Mouse (Mus musculus) hindbrain, embryonic 14.5 days (tissue): ENCODE measurements around the gene Sept4. TPM values are rescaled to one million over a fixed set of nuclear protein-coding genes. Genes with fewer than 3 reads are reported as not detected.

Experiments used
- ATAC-seq: fragments of 200-750 bp; cut with Nextera tagmentation; 2 replicates; pipeline ENCODE4 v1.8.0; 2017; ENCODE audit warnings: moderate number of reproducible peaks, mild to moderate bottlenecking, moderate TSS enrichment, moderate library complexity; ENCODE audit not compliant: low FRiP score
- DNase-seq: peaks from one replicate; pipeline ENCODE4 v3.0.0-alpha.2; 2015; ENCODE audit warnings: low spot score
- H3K27ac ChIP-seq: fragments of 300-500 bp; sonication (generic); 2 replicates; pipeline ENCODE4 v1.5.1; 2014; ENCODE audit warnings: mild to moderate bottlenecking, moderate library complexity
- H3K27me3 ChIP-seq: fragments of 300-500 bp; sonication (generic); 2 replicates; pipeline ENCODE4 v1.6.1; 2014; ENCODE audit warnings: mild to moderate bottlenecking, low read length, mixed read lengths; ENCODE audit not compliant: control insufficient read depth, insufficient read depth
- H3K36me3 ChIP-seq: fragments of 300-500 bp; sonication (generic); replicated peaks from 2 replicates; pipeline ENCODE4 v1.6.1; 2014; ENCODE audit not compliant: control insufficient read depth, insufficient read depth
- H3K4me1 ChIP-seq: fragments of 300-500 bp; sonication (generic); replicated peaks from 2 replicates; pipeline ENCODE4 v1.6.1; 2014; ENCODE audit warnings: antibody characterized with exemption, low read length, mixed read lengths; ENCODE audit not compliant: control insufficient read depth, insufficient read depth
- H3K4me2 ChIP-seq: fragments of 300-500 bp; sonication (generic); replicated peaks from 2 replicates; pipeline ENCODE4 v1.6.1; 2014; ENCODE audit warnings: mild to moderate bottlenecking, moderate library complexity
- H3K4me3 ChIP-seq: fragments of 300-500 bp; sonication (generic); replicated peaks from 2 replicates; pipeline ENCODE4 v1.5.1; 2014; ENCODE audit warnings: mild to moderate bottlenecking, low read length
- H3K9ac ChIP-seq: fragments of 300-500 bp; sonication (generic); 2 replicates; pipeline ENCODE4 v1.6.1; 2014
- H3K9me3 ChIP-seq: fragments of 300-500 bp; sonication (generic); 2 replicates; pipeline ENCODE4 v1.6.1; 2016; ENCODE audit warnings: low read length; ENCODE audit not compliant: control insufficient read depth
- WGBS: fragments of 180-500 bp; shearing (Covaris S2); extraction: QIAGEN DNeasy Blood & Tissue Kit; methylation state at CpG from one replicate; pipeline ENCODE4 v1.1.7; 2014; 5-methylcytosine and 5-hydroxymethylcytosine counted together
- polyA plus RNA-seq: library from polyadenylated mRNA; unstranded; fragments of >200 nt; fragmentation: Nextera tagmentation; extraction: Ambion mirVana; gene quantifications from 2 replicates; pipeline ENCODE4 v1.2.1, GENCODE M21; 2014

Sept4 gene
- 26.2 and 29.6 TPM in 2 replicates for polyA plus RNA-seq

- H3K27me3 ChIP-seq, result no peaks in the 10 kb centered on the region
- no peaks in the 10 kb centered on the region for H3K9me3 ChIP-seq
- no peak within 1 kb of the TSS for H3K4me2 ChIP-seq
- H3K4me1 ChIP-seq, result no peaks in the 10 kb centered on the region
- H3K4me3 ChIP-seq, result no peak within 1 kb of the TSS
- DNase-seq, result no peak
- no peak within 1 kb of the TSS for H3K27ac ChIP-seq
- ATAC-seq, result no peak
- WGBS, result 84% methylated on average over 7 of the region's 7 CpGs
- H3K9ac ChIP-seq, result no peak within 1 kb of the TSS
- H3K36me3 ChIP-seq, result no peaks in the 10 kb centered on the region
Measured at GRCm38 (mm10) chr11:87568255-87568953, at the start of gene Sept4. Sept4 (plus strand) TSS chr11:87568903.

- ATAC-seq (no peak), DNase-seq (peak; percentile 31)
- Histone ChIP-seq H3K9ac (no peak overlapping the region), H3K27me3 (no peaks in the 10 kb centered on the region), H3K27ac (no peak overlapping the region), H3K4me1 (no peaks in the 10 kb centered on the region), H3K4me3 (no peak overlapping the region), H3K4me2 (no peak overlapping the region), H3K36me3 (no peaks in the 10 kb centered on the region), H3K9me3 (no peaks in the 10 kb centered on the region)
- 15% methylated on average over 2 of the region's 2 CpGs for WGBS
Measured at GRCm38 (mm10) chr11:87519260-87519659, 49.4 kb upstream of the Sept4 start.

- Histone ChIP-seq H3K27me3 (no peaks in the 10 kb centered on the region), H3K36me3 (no peaks in the 10 kb centered on the region), H3K9ac (no peak overlapping the region), H3K27ac (no peak overlapping the region), H3K9me3 (no peaks in the 10 kb centered on the region), H3K4me1 (no peaks in the 10 kb centered on the region), H3K4me2 (no peak overlapping the region), H3K4me3 (no peak overlapping the region)
- 77% methylated on average over 5 of the region's 5 CpGs for WGBS
- no peak for ATAC-seq
- no peak for DNase-seq
Measured at GRCm38 (mm10) chr11:87523466-87523865, 45.2 kb upstream of the Sept4 start.

- Histone ChIP-seq H3K9ac (no peak overlapping the region), H3K4me3 (no peak overlapping the region), H3K27ac (no peak overlapping the region), H3K27me3 (no peaks in the 10 kb centered on the region), H3K9me3 (no peaks in the 10 kb centered on the region), H3K4me2 (no peak overlapping the region), H3K4me1 (no peaks in the 10 kb centered on the region), H3K36me3 (no peaks in the 10 kb centered on the region)
- DNase-seq, result no peak
- ATAC-seq, result no peak
Measured at GRCm38 (mm10) chr11:87523967-87524366, 44.7 kb upstream of the Sept4 start.

- Histone ChIP-seq H3K4me1 (no peaks in the 10 kb centered on the region), H3K36me3 (no peaks in the 10 kb centered on the region), H3K9ac (no peak overlapping the region), H3K9me3 (no peaks in the 10 kb centered on the region), H3K4me3 (no peak overlapping the region), H3K4me2 (no peak overlapping the region), H3K27ac (no peak overlapping the region), H3K27me3 (no peaks in the 10 kb centered on the region)
- DNase-seq, result no peak
- no peak for ATAC-seq
Measured at GRCm38 (mm10) chr11:87524780-87525179, 43.9 kb upstream of the Sept4 start.

- H3K27me3 ChIP-seq, result no peaks in the 10 kb centered on the region
- H3K9ac ChIP-seq, result no peak overlapping the region
- H3K4me3 ChIP-seq, result no peak overlapping the region
- WGBS, result 83% methylated on average over 3 of the region's 3 CpGs
- no peaks in the 10 kb centered on the region for H3K36me3 ChIP-seq
- no peak for ATAC-seq
- H3K27ac ChIP-seq, result no peak overlapping the region
- H3K4me2 ChIP-seq, result no peak overlapping the region
- H3K4me1 ChIP-seq, result no peaks in the 10 kb centered on the region
- DNase-seq, result no peak
- no peaks in the 10 kb centered on the region for H3K9me3 ChIP-seq
Measured at GRCm38 (mm10) chr11:87527364-87527763, 41.3 kb upstream of the Sept4 start.

GRCm38 (mm10) chr11:87527990-87528389, 40.7 kb upstream of the Sept4 start:
- H3K27ac ChIP-seq, result no peak overlapping the region
- H3K4me3 ChIP-seq, result no peak overlapping the region
- no peak overlapping the region for H3K9ac ChIP-seq
- H3K4me2 ChIP-seq, result no peak overlapping the region
- no peaks in the 10 kb centered on the region for H3K36me3 ChIP-seq
- H3K9me3 ChIP-seq, result no peaks in the 10 kb centered on the region
- WGBS, result 60% methylated on average over 4 of the region's 4 CpGs
- ATAC-seq (no peak), DNase-seq (no peak)
- no peaks in the 10 kb centered on the region for H3K4me1 ChIP-seq
- no peaks in the 10 kb centered on the region for H3K27me3 ChIP-seq

GRCm38 (mm10) chr11:87531695-87532094, 37.0 kb upstream of the Sept4 start:
- no peaks in the 10 kb centered on the region for H3K9me3 ChIP-seq
- ATAC-seq, result no peak
- H3K4me1 ChIP-seq, result no peaks in the 10 kb centered on the region
- H3K27me3 ChIP-seq, result no peaks in the 10 kb centered on the region
- H3K27ac ChIP-seq, result no peak overlapping the region
- no peak overlapping the region for H3K9ac ChIP-seq
- no peaks in the 10 kb centered on the region for H3K36me3 ChIP-seq
- H3K4me3 ChIP-seq, result no peak overlapping the region
- no peak overlapping the region for H3K4me2 ChIP-seq
- no peak for DNase-seq
- 49% methylated on average over 6 of the region's 6 CpGs for WGBS

GRCm38 (mm10) chr11:87542285-87542684, 26.4 kb upstream of the Sept4 start:
- Histone ChIP-seq H3K27me3 (no peaks in the 10 kb centered on the region), H3K4me1 (no peaks in the 10 kb centered on the region), H3K4me3 (no peak overlapping the region), H3K4me2 (no peak overlapping the region), H3K27ac (no peak overlapping the region), H3K36me3 (no peaks in the 10 kb centered on the region), H3K9me3 (no peaks in the 10 kb centered on the region), H3K9ac (no peak overlapping the region)
- no peak for DNase-seq
- no peak for ATAC-seq
- WGBS, result 46% methylated on average over 8 of the region's 8 CpGs

GRCm38 (mm10) chr11:87542906-87543305, 25.8 kb upstream of the Sept4 start:
- no peak for ATAC-seq
- no peaks in the 10 kb centered on the region for H3K9me3 ChIP-seq
- no peak overlapping the region for H3K27ac ChIP-seq
- DNase-seq, result no peak
- H3K36me3 ChIP-seq, result no peaks in the 10 kb centered on the region
- H3K9ac ChIP-seq, result no peak overlapping the region
- 44% methylated on average over 3 of the region's 3 CpGs for WGBS
- no peaks in the 10 kb centered on the region for H3K27me3 ChIP-seq
- H3K4me2 ChIP-seq, result no peak overlapping the region
- no peak overlapping the region for H3K4me3 ChIP-seq
- no peaks in the 10 kb centered on the region for H3K4me1 ChIP-seq
